Mouse (Mus musculus) megakaryocyte, embryonic 14.5 days (primary cell): ENCODE data around the gene Plppr3.

Experiments used
- FLI1 ChIP-seq: IDR thresholded peaks from 2 replicates; pipeline ENCODE4 v1.6.1; 2012; ENCODE audit warnings: low read length, inconsistent platforms, mixed read lengths
- GATA1 ChIP-seq: IDR thresholded peaks from 3 replicates; pipeline ENCODE4 v1.6.1; 2012; ENCODE audit warnings: mixed read lengths, low read length, inconsistent platforms, borderline replicate concordance

DNA sequence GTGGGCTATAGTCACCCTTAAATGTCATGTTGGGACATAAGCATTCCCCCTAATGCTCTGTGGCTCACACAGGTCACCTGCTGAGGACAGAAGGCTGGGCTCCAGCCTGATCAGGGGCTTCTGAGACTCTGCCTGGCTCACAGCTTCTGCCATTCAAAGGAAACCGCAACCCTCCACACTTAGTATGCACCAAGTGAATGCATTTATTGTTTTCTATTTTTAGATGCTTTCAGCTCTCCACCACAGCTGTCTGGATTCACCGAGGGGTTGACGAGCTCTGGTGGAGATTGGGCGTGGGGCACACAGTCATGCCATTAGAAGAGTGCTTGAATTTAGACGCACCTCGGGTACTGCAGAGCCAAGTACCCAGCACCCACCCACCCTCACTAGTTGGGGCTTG, 1.1 kb downstream of the Plppr3 start:
- TF ChIP-seq GATA1, result no peak
- no peak for TF ChIP-seq FLI1
